Mouse (Mus musculus) liver, embryonic 13.5 days (tissue): Measurements from ENCODE around the gene Kl. TPM values are rescaled to one million over a fixed set of nuclear protein-coding genes. Genes with fewer than 3 reads are reported as not detected.

Source experiments
- ATAC-seq: fragments of 200-750 bp; cut with Nextera tagmentation; 2 replicates; pipeline ENCODE4 v1.8.0; 2017; ENCODE audit warnings: low read depth, mild to moderate bottlenecking, moderate number of reproducible peaks, moderate library complexity
- DNase-seq: peaks from one replicate; pipeline ENCODE4 v3.0.0; 2022
- H3K27ac ChIP-seq: fragments of 300-500 bp; sonication (generic); 2 replicates; pipeline ENCODE4 v1.5.1; 2015; ENCODE audit warnings: moderate library complexity, mild to moderate bottlenecking, inconsistent platforms
- H3K27me3 ChIP-seq: fragments of 300-500 bp; sonication (generic); 2 replicates; pipeline ENCODE4 v1.6.1; 2015; ENCODE audit warnings: mild to moderate bottlenecking, inconsistent platforms
- H3K36me3 ChIP-seq: fragments of 300-500 bp; sonication (generic); 2 replicates; pipeline ENCODE4 v1.6.1; 2015; ENCODE audit warnings: mild to moderate bottlenecking, inconsistent platforms
- H3K4me1 ChIP-seq: fragments of 300-500 bp; sonication (generic); replicated peaks from 2 replicates; pipeline ENCODE4 v1.6.1; 2015; ENCODE audit warnings: inconsistent platforms
- H3K4me2 ChIP-seq: fragments of 300-500 bp; sonication (generic); 2 replicates; pipeline ENCODE4 v1.6.1; 2015; ENCODE audit warnings: inconsistent platforms, mild to moderate bottlenecking, moderate library complexity
- H3K4me3 ChIP-seq: fragments of 300-500 bp; sonication (generic); replicated peaks from 2 replicates; pipeline ENCODE4 v1.5.1; 2015; ENCODE audit warnings: mild to moderate bottlenecking, inconsistent platforms
- H3K9ac ChIP-seq: fragments of 300-500 bp; sonication (generic); 2 replicates; pipeline ENCODE4 v1.6.1; 2015; ENCODE audit warnings: mild to moderate bottlenecking, inconsistent platforms
- H3K9me3 ChIP-seq: fragments of 300-500 bp; sonication (generic); replicated peaks from 2 replicates; pipeline ENCODE4 v1.6.1; 2016; ENCODE audit warnings: inconsistent platforms
- WGBS: fragments of 180-500 bp; shearing (Covaris S2); methylation state at CpG from one replicate; pipeline ENCODE4 v1.1.7; 2015; ENCODE audit not compliant: insufficient replicate concordance; 5-methylcytosine and 5-hydroxymethylcytosine counted together
- polyA plus RNA-seq: library from polyadenylated mRNA; unstranded; fragments of >200 nt; fragmentation: Nextera tagmentation; extraction: Ambion mirVana; gene quantifications from 2 replicates; pipeline ENCODE4 v1.2.1, GENCODE M21; 2015

Gene Kl
- polyA plus RNA-seq, 1 experiment from 2014 or later: 0.03 TPM

GRCm38 (mm10) chr5:150932596-150932995 is 19.8 kb upstream of the Kl start:
- no peaks in the 10 kb centered on the region for H3K27me3 ChIP-seq
- no peak overlapping the region for H3K4me3 ChIP-seq
- no peaks in the 10 kb centered on the region for H3K9me3 ChIP-seq
- no peak overlapping the region for H3K27ac ChIP-seq
- ATAC-seq (no peak), DNase-seq (no peak)
- no peak overlapping the region for H3K9ac ChIP-seq
- no peaks in the 10 kb centered on the region for H3K36me3 ChIP-seq
- no peaks in the 10 kb centered on the region for H3K4me1 ChIP-seq
- WGBS: 39% methylated on average over 2 of the region's 2 CpGs
- H3K4me2 ChIP-seq: no peak overlapping the region

GRCm38 (mm10) chr5:150936213-150936612 is 16.2 kb upstream of the Kl start:
- WGBS: 50% methylated on average over 5 of the region's 5 CpGs
- DNase-seq (no peak), ATAC-seq (no peak)
- H3K4me3 ChIP-seq: no peak overlapping the region
- no peak overlapping the region for H3K27ac ChIP-seq
- H3K9me3 ChIP-seq: no peaks in the 10 kb centered on the region
- no peaks in the 10 kb centered on the region for H3K4me1 ChIP-seq
- H3K9ac ChIP-seq: no peak overlapping the region
- H3K27me3 ChIP-seq: no peaks in the 10 kb centered on the region
- no peak overlapping the region for H3K4me2 ChIP-seq
- H3K36me3 ChIP-seq: no peaks in the 10 kb centered on the region

GRCm38 (mm10) chr5:150936807-150937206 is 15.6 kb upstream of the Kl start:
- Histone ChIP-seq H3K4me1 (no peaks in the 10 kb centered on the region), H3K36me3 (no peaks in the 10 kb centered on the region), H3K4me2 (no peak overlapping the region), H3K9ac (no peak overlapping the region), H3K27ac (no peak overlapping the region), H3K4me3 (no peak overlapping the region), H3K27me3 (no peaks in the 10 kb centered on the region), H3K9me3 (no peaks in the 10 kb centered on the region)
- WGBS: 47% methylated on average over 4 of the region's 4 CpGs
- DNase-seq (no peak), ATAC-seq (no peak)

- H3K36me3 ChIP-seq: no peaks in the 10 kb centered on the region
- no peak overlapping the region for H3K9ac ChIP-seq
- DNase-seq: no peak
- no peak overlapping the region for H3K4me2 ChIP-seq
- no peaks in the 10 kb centered on the region for H3K27me3 ChIP-seq
- WGBS: 52% methylated on average over 2 of the region's 2 CpGs
- no peak overlapping the region for H3K27ac ChIP-seq
- ATAC-seq: no peak
- no peak overlapping the region for H3K4me3 ChIP-seq
- H3K9me3 ChIP-seq: no peaks in the 10 kb centered on the region
- H3K4me1 ChIP-seq: no peaks in the 10 kb centered on the region
These were observed 14.9 kb upstream of the Kl start for GRCm38 (mm10) chr5:150937501-150937900.

- H3K9ac ChIP-seq: no peak overlapping the region
- WGBS: 86% methylated on average over 2 of the region's 2 CpGs
- H3K4me1 ChIP-seq: no peaks in the 10 kb centered on the region
- H3K27me3 ChIP-seq: no peaks in the 10 kb centered on the region
- no peaks in the 10 kb centered on the region for H3K36me3 ChIP-seq
- DNase-seq: no peak
- ATAC-seq: no peak
- H3K4me3 ChIP-seq: no peak overlapping the region
- no peak overlapping the region for H3K4me2 ChIP-seq
- no peak overlapping the region for H3K27ac ChIP-seq
- H3K9me3 ChIP-seq: no peaks in the 10 kb centered on the region
These were observed 6.8 kb upstream of the Kl start for GRCm38 (mm10) chr5:150945576-150945975.

GRCm38 (mm10) chr5:150949131-150949530 is 3.3 kb upstream of the Kl start:
- no peak for ATAC-seq

GRCm38 (mm10) chr5:150951325-150951724 is 1.1 kb upstream of the Kl start:
- Histone ChIP-seq H3K9me3 (no peaks in the 10 kb centered on the region), H3K27me3 (peaks cover 39% of the 10 kb centered on the region), H3K4me2 (no peak overlapping the region), H3K9ac (no peak overlapping the region), H3K4me1 (no peaks in the 10 kb centered on the region), H3K36me3 (no peaks in the 10 kb centered on the region), H3K27ac (no peak overlapping the region), H3K4me3 (no peak overlapping the region)
- no peak for ATAC-seq
- no peak for DNase-seq
- WGBS: 69% methylated on average over 7 of the region's 7 CpGs

More at GRCm38 (mm10) chr5:150949131-150949530, 3.3 kb upstream of the Kl start:
- Histone ChIP-seq H3K4me3 (no peak overlapping the region), H3K27ac (no peak overlapping the region), H3K4me2 (no peak overlapping the region), H3K36me3 (no peaks in the 10 kb centered on the region), H3K4me1 (no peaks in the 10 kb centered on the region), H3K9ac (no peak overlapping the region), H3K9me3 (no peaks in the 10 kb centered on the region), H3K27me3 (peaks cover 32% of the 10 kb centered on the region)
- WGBS: 72% methylated on average over 3 of the region's 3 CpGs
- DNase-seq: no peak

- no peaks in the 10 kb centered on the region for H3K36me3 ChIP-seq
- DNase-seq (no peak), ATAC-seq (peak; percentile 26; the same call in 1 of the 2 replicates)
- no peak overlapping the region for H3K9ac ChIP-seq
- no peaks in the 10 kb centered on the region for H3K9me3 ChIP-seq
- peaks cover 39% of the 10 kb centered on the region for H3K27me3 ChIP-seq
- H3K27ac ChIP-seq: no peak overlapping the region
- peak overlapping the region; percentile 43 for H3K4me3 ChIP-seq
- peak overlapping the region; percentile 58 for H3K4me2 ChIP-seq
- 5% methylated on average over 66 of the region's 89 CpGs for WGBS
- no peaks in the 10 kb centered on the region for H3K4me1 ChIP-seq
These were observed 488 bp downstream of the Kl start for GRCm38 (mm10) chr5:150952669-150953521.

- Histone ChIP-seq H3K4me1 (no peaks in the 10 kb centered on the region), H3K9me3 (0 out of 2 replicates have a peak, but pooled peaks cover 3% of the 10 kb centered on the region), H3K9ac (no peak overlapping the region), H3K36me3 (no peaks in the 10 kb centered on the region), H3K4me3 (no peak overlapping the region), H3K4me2 (no peak overlapping the region), H3K27me3 (peaks cover 39% of the 10 kb centered on the region), H3K27ac (no peak overlapping the region)
- ATAC-seq (no peak), DNase-seq (no peak)
- WGBS: 65% methylated on average over 9 of the region's 9 CpGs
These were observed 2.4 kb downstream of the Kl start for GRCm38 (mm10) chr5:150954791-150955190.

GRCm38 (mm10) chr5:150959861-150960260 is 7.5 kb downstream of the Kl start:
- 74% methylated on average over 1 of the region's 1 CpGs for WGBS
- no peak overlapping the region for H3K4me2 ChIP-seq

GRCm38 (mm10) chr5:150961615-150962014 is 9.2 kb downstream of the Kl start:
- 0 out of 2 replicates have a peak, but pooled peaks cover 3% of the 10 kb centered on the region for H3K9me3 ChIP-seq
- H3K27ac ChIP-seq: no peak overlapping the region
- no peak for ATAC-seq
- no peaks in the 10 kb centered on the region for H3K36me3 ChIP-seq
- DNase-seq: no peak
- no peak overlapping the region for H3K4me3 ChIP-seq
- no peaks in the 10 kb centered on the region for H3K27me3 ChIP-seq
- WGBS: 44% methylated on average over 1 of the region's 1 CpGs
- H3K4me1 ChIP-seq: no peaks in the 10 kb centered on the region
- H3K4me2 ChIP-seq: no peak overlapping the region
- no peak overlapping the region for H3K9ac ChIP-seq

More at GRCm38 (mm10) chr5:150959861-150960260, 7.5 kb downstream of the Kl start:
- no peak overlapping the region for H3K27ac ChIP-seq
- no peak overlapping the region for H3K4me3 ChIP-seq
- no peak for DNase-seq
- H3K9ac ChIP-seq: no peak overlapping the region
- H3K36me3 ChIP-seq: no peaks in the 10 kb centered on the region
- ATAC-seq: no peak
- no peaks in the 10 kb centered on the region for H3K4me1 ChIP-seq
- H3K9me3 ChIP-seq: 0 out of 2 replicates have a peak, but pooled peaks cover 3% of the 10 kb centered on the region
- H3K27me3 ChIP-seq: 0 out of 2 replicates have a peak, but pooled peaks cover 1% of the 10 kb centered on the region

- no peak overlapping the region for H3K27ac ChIP-seq
- 77% methylated on average over 1 of the region's 1 CpGs for WGBS
These were observed 10.3 kb downstream of the Kl start for GRCm38 (mm10) chr5:150962756-150963155.

More at GRCm38 (mm10) chr5:150962756-150963155, 10.3 kb downstream of the Kl start:
- Histone ChIP-seq H3K9me3 (0 out of 2 replicates have a peak, but pooled peaks cover 3% of the 10 kb centered on the region), H3K4me2 (no peak overlapping the region), H3K4me1 (no peaks in the 10 kb centered on the region), H3K9ac (no peak overlapping the region), H3K36me3 (no peaks in the 10 kb centered on the region), H3K27me3 (no peaks in the 10 kb centered on the region), H3K4me3 (no peak overlapping the region)
- no peak for ATAC-seq
- no peak for DNase-seq
